Mouse (Mus musculus) liver, embryonic 14.5 days (tissue): ENCODE measurements around the gene Helt. TPM values are rescaled to one million over a fixed set of nuclear protein-coding genes. Genes with fewer than 3 reads are reported as not detected.

Experiments
- ATAC-seq: fragments of 200-750 bp; cut with Nextera tagmentation; 2 replicates; pipeline ENCODE4 v1.8.0; 2017; ENCODE audit warnings: moderate number of reproducible peaks, mild to moderate bottlenecking, moderate library complexity; ENCODE audit not compliant: insufficient read depth
- DNase-seq, 3 experiments: peaks; one replicate each; pipeline ENCODE4 v3.0.0-alpha.2; 2012 to 2013; ENCODE audit warnings: low read depth in 3 of 3, low spot score in 3 of 3
- H3K27ac ChIP-seq: fragments of 300-500 bp; sonication (generic); 2 replicates; pipeline ENCODE4 v1.5.1; 2014; ENCODE audit warnings: moderate library complexity, mild to moderate bottlenecking, control low read depth, inconsistent platforms
- H3K27me3 ChIP-seq: fragments of 300-500 bp; sonication (generic); 2 replicates; pipeline ENCODE4 v1.6.1; 2014; ENCODE audit warnings: mild to moderate bottlenecking, low read length, moderate library complexity; ENCODE audit not compliant: control insufficient read depth, insufficient read depth
- H3K36me3 ChIP-seq: fragments of 300-500 bp; sonication (generic); replicated peaks from 2 replicates; pipeline ENCODE4 v1.6.1; 2014; ENCODE audit warnings: low read depth; ENCODE audit not compliant: control insufficient read depth, insufficient read depth
- H3K4me1 ChIP-seq, 2 experiments: fragments of 200-500 bp in 1 of 2; fragments of 300-500 bp in 1 of 2; sonication (generic) in 1 of 2; replicated peaks; 2 replicates each; pipeline ENCODE4 v1.6.1; 2012 to 2014; ENCODE audit warnings: antibody characterized with exemption in 1 of 2, inconsistent platforms in 1 of 2, low read length in 1 of 2; ENCODE audit not compliant: control insufficient read depth in 2 of 2, insufficient read depth in 2 of 2
- H3K4me2 ChIP-seq: fragments of 300-500 bp; sonication (generic); 2 replicates; pipeline ENCODE4 v1.6.1; 2014; ENCODE audit warnings: low read depth, mild to moderate bottlenecking, control low read depth, moderate library complexity
- H3K4me3 ChIP-seq, 2 experiments: fragments of 200-500 bp in 1 of 2; fragments of 300-500 bp in 1 of 2; sonication (generic) in 1 of 2; 2 replicates each; pipeline ENCODE4 v1.5.1; 2012 to 2014; ENCODE audit warnings: low read depth in 2 of 2, low read length in 2 of 2, mild to moderate bottlenecking in 2 of 2, control low read depth in 1 of 2, inconsistent platforms in 1 of 2, moderate library complexity in 1 of 2; ENCODE audit not compliant: insufficient read depth in 1 of 2
- H3K9ac ChIP-seq: fragments of 300-500 bp; sonication (generic); replicated peaks from 2 replicates; pipeline ENCODE4 v1.6.1; 2014; ENCODE audit warnings: mild to moderate bottlenecking, control low read depth, moderate library complexity
- H3K9me3 ChIP-seq: fragments of 300-500 bp; sonication (generic); 2 replicates; pipeline ENCODE4 v1.6.1; 2016; ENCODE audit warnings: low read length, mixed read lengths; ENCODE audit not compliant: control insufficient read depth
- CTCF ChIP-seq: IDR thresholded peaks from 2 replicates; pipeline ENCODE4 v1.5.1; 2016; ENCODE audit warnings: antibody characterized with exemption, low read depth, control low read depth
- EP300 ChIP-seq: IDR thresholded peaks from 2 replicates; pipeline ENCODE4 v1.6.1; 2016; ENCODE audit warnings: antibody characterized with exemption, low read depth
- WGBS: fragments of 180-500 bp; shearing (Covaris S2); extraction: QIAGEN DNeasy Blood & Tissue Kit; methylation state at CpG from one replicate; pipeline ENCODE4 v1.1.7; 2014; ENCODE audit not compliant: insufficient replicate concordance; 5-methylcytosine and 5-hydroxymethylcytosine counted together
- polyA plus RNA-seq, 2 experiments: library from polyadenylated mRNA; depleted of rRNA in 1 of 2; stranded (reverse) in 1 of 2; unstranded in 1 of 2; fragments of >200 nt; fragmentation: Nextera tagmentation in 1 of 2; extraction: Ambion mirVana in 1 of 2; gene quantifications; 2 replicates each; pipeline versions ENCODE4 v1.2.1 to v1.2.3; 2012 to 2014

Helt gene
- polyA plus RNA-seq, 2 experiments = not detected

DNA sequence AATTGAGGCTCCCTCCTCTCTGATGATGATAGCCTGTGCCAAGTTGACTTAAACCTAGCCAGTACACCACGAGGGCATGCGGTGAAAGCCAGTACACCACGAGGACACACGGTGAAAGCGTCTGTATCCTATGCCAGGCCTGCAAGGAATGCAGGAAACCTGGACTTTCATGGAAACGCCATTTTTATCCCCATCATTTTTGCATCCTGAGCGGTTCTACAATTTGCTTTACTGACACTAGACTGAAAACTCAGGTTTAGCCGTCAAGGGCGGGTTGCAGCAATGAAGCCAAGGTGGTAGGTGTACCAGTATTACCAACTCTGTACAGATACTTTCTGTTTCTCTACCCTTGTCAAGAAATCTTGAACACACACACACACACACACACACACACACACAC is 7.7 kb upstream of the Helt start:
- WGBS = 70% methylated on average over 9 of the region's 9 CpGs
- no peak for ATAC-seq

DNA sequence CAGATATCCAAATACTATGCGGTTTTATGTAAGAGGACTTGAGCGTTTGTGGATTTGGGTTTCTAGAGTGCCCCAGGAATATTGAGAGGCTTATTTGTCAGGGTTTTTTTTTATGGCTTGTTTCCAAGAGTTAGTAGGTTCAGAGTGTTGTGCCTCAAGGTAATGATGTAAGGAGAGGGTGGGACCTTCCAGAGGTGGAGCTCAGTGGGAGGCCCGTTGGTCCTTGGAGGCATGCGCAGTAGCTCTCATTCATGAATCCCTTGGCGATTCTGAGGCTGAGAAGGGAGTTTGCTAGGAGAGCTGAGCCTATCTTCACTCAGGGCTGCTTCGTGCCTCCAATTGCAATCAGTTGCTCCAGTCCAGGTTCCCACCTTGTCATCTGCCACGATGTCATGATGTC is 4.4 kb upstream of the Helt start:
- Histone ChIP-seq H3K4me1 (no peaks in the 10 kb centered on the region), H3K36me3 (no peaks in the 10 kb centered on the region), H3K9me3 (no peaks in the 10 kb centered on the region), H3K9ac (no peak overlapping the region), H3K4me2 (no peak overlapping the region), H3K27me3 (peaks cover 29% of the 10 kb centered on the region), H3K27ac (no peak overlapping the region), H3K4me3 (no peak overlapping the region)
- no peak for TF ChIP-seq CTCF
- TF ChIP-seq EP300 = no peak
- WGBS = 31% methylated on average over 7 of the region's 7 CpGs
- no peak for DNase-seq
- ATAC-seq = no peak

More for the DNA sequence above, 7.7 kb upstream of the Helt start:
- no peak overlapping the region for H3K9ac ChIP-seq
- DNase-seq = no peak
- no peaks in the 10 kb centered on the region for H3K4me1 ChIP-seq
- H3K27ac ChIP-seq = no peak overlapping the region
- no peaks in the 10 kb centered on the region for H3K36me3 ChIP-seq
- no peaks in the 10 kb centered on the region for H3K9me3 ChIP-seq
- no peak overlapping the region for H3K4me2 ChIP-seq
- H3K27me3 ChIP-seq = no peaks in the 10 kb centered on the region; the same call in 1 of the 2 replicates
- no peak overlapping the region for H3K4me3 ChIP-seq
- TF ChIP-seq EP300 (no peak), CTCF (no peak)

GRCm38 (mm10) chr8:46296551-46296950 is 2.1 kb upstream of the Helt start:
- WGBS = 3% methylated on average over 11 of the region's 11 CpGs
- Histone ChIP-seq H3K27me3 (peaks cover 52% of the 10 kb centered on the region), H3K4me2 (no peak overlapping the region), H3K4me1 (no peaks in the 10 kb centered on the region), H3K36me3 (no peaks in the 10 kb centered on the region), H3K27ac (no peak overlapping the region), H3K4me3 (no peak overlapping the region), H3K9me3 (no peaks in the 10 kb centered on the region), H3K9ac (no peak overlapping the region)
- no peak for DNase-seq
- no peak for TF ChIP-seq CTCF
- no peak for TF ChIP-seq EP300
- ATAC-seq = no peak

GRCm38 (mm10) chr8:46295951-46296350 is 1.5 kb upstream of the Helt start:
- no peak overlapping the region for H3K4me3 ChIP-seq
- H3K9me3 ChIP-seq = no peaks in the 10 kb centered on the region

DNA sequence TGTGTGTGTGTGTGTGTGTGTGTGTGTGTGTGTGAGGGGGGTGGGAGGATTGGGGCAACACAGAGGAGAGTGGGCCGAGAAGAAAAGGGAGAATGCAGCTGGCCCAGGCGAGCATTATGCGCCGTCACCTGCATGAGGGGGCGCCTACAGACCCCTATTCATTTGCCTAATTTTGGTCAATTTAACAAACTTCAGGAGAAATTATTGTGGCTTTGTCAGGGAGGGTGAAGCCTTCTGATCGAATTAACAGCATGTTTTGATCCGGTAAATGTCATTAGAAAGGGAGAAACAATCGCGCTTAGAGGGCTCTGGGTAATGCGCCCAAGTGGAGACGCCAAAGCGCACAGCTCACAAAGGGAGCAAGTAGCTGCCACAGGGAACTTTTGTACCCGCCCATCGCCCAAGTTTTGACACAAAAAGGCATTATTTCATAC is 647 bp upstream of the Helt start:
- WGBS = 2% methylated on average over 14 of the region's 14 CpGs
- TF ChIP-seq CTCF = no peak
- TF ChIP-seq EP300 = no peak
- DNase-seq = no peak
- H3K27me3 ChIP-seq = peaks cover 67% of the 10 kb centered on the region
- no peak for ATAC-seq
- no peak overlapping the region for H3K4me2 ChIP-seq
- no peaks in the 10 kb centered on the region for H3K36me3 ChIP-seq
- no peak overlapping the region for H3K9ac ChIP-seq
- no peak overlapping the region for H3K4me3 ChIP-seq
- H3K9me3 ChIP-seq = no peaks in the 10 kb centered on the region
- no peaks in the 10 kb centered on the region for H3K4me1 ChIP-seq
- H3K27ac ChIP-seq = no peak overlapping the region

More at GRCm38 (mm10) chr8:46295951-46296350, 1.5 kb upstream of the Helt start:
- Histone ChIP-seq H3K27ac (no peak overlapping the region), H3K9ac (no peak overlapping the region), H3K4me2 (no peak overlapping the region), H3K36me3 (no peaks in the 10 kb centered on the region), H3K4me1 (no peaks in the 10 kb centered on the region), H3K27me3 (peaks cover 58% of the 10 kb centered on the region)
- WGBS = 9% methylated on average over 8 of the region's 8 CpGs
- ATAC-seq = no peak
- no peak for DNase-seq
- TF ChIP-seq CTCF (no peak), EP300 (no peak)
